Mouse (Mus musculus) myocyte (in vitro differentiated cells): Measurements from ENCODE around the gene Mmd.

ENCODE experiments used
- POLR2A ChIP-seq: IDR thresholded peaks from one replicate; pipeline ENCODE4 v1.6.1; 2011; ENCODE audit warnings: low read depth, mild to moderate bottlenecking, control low read depth, moderate library complexity; ENCODE audit not compliant: insufficient read length
- USF1 ChIP-seq: IDR thresholded peaks from one replicate; pipeline ENCODE4 v1.6.1; 2011; ENCODE audit warnings: low read depth, mild to moderate bottlenecking, control low read depth, moderate library complexity

GRCm38 (mm10) chr11:90276150-90276549 lies 26.9 kb downstream of the Mmd start:
- TF ChIP-seq USF1 = no peak
- no peak for TF ChIP-seq POLR2A
